Mouse (Mus musculus): Measurements from ENCODE around the gene Car4.

Gene Car4

DNA sequence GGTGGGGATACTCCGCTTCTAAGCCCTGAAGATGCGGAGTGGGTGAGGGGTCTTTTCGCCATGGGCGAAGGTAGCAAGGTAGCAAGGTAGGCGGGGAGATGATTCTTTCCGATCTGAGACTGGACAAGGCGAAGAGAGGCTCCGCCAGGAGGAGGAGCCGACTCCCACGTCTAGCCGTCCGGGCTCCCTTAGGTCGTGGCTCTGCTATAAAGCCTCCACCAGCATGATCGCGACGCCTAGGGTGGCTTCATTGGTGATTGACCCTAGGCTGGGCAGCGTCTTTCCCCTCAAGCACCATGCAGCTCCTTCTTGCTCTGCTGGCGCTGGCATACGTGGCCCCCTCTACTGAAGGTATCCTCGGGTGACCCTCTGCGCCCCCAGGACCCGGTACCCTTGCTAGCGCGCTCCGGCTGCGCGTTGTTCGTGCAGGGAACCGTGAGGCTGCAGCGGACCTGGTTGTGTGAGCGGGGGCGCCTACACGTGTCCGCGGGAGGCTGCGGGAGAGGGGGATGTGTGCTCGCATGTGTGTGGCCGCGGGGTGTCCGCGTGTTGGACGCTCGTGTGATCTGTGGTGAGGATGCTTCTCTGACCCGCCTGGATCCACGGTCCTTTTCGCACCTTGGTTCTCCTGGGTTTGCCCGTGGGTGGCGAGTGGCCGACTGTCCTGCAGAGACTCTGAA is at the start of gene Car4:
Car4 (plus strand) TSS at position 196 of the 680 bp plus-strand sequence.
- WGBS: 1% methylated on average over 49 of the region's 49 CpGs

DNA sequence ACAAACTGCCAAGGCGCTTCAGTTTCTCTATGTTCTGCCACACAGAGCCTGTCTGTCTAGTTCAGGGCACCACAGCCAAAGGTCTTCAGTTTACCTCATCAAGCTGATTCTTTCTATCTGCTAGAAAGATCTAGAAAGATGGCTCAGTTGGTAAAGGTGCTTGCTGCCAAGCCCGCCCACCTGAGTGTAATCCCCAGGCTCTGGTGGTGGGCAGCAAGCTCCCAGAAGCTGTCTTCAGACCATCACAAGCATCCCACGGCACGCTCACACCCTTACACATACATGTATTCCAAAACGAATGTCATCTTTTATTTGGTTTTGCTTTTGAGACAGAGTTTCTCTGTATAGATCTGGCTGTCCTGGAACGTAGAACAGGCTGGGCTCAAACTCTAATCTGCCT is 49.1 kb upstream of the Car4 start:
- 65% methylated on average over 6 of the region's 6 CpGs for WGBS

DNA sequence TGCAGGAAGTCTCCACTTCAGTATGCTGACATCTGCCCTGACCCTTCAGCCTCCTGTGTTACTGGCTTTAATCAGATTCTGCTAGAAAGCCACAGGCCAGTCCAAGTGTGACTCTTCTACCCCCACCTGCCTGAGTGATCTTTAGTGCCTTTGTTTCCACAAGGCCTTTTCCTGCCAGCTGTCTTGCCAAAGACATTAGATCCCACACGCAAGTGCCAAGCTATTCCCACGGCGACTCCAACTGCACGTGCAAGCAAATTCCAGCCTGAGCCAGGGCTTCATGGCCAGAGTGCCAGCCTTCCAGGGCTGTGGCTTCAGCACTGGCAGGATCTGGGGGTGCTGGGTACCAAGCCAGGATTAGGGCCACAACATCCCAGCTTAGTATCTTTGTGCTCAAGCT is 47.2 kb upstream of the Car4 start:
- 41% methylated on average over 4 of the region's 4 CpGs for WGBS

DNA sequence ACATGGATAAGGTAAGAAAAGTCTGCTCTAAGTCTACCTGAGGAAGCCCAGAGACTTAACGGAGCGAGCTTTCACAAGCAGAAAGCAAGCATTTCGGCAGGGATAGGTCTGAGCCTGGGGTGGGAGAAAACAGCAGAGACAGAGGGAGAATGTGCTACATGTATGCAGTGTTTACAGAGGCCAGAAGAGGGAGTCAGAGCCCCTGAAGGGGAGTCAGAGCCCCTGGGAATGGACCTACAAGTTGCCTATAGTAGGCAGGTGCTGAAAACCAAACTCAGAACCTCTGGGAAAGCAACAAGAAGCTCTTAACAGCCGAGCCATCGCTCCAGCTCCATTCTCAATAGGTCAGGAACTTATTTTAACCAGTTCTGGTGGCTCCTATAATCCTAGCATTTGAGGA is 42.9 kb upstream of the Car4 start:
- WGBS: 82% methylated on average over 5 of the region's 5 CpGs

DNA sequence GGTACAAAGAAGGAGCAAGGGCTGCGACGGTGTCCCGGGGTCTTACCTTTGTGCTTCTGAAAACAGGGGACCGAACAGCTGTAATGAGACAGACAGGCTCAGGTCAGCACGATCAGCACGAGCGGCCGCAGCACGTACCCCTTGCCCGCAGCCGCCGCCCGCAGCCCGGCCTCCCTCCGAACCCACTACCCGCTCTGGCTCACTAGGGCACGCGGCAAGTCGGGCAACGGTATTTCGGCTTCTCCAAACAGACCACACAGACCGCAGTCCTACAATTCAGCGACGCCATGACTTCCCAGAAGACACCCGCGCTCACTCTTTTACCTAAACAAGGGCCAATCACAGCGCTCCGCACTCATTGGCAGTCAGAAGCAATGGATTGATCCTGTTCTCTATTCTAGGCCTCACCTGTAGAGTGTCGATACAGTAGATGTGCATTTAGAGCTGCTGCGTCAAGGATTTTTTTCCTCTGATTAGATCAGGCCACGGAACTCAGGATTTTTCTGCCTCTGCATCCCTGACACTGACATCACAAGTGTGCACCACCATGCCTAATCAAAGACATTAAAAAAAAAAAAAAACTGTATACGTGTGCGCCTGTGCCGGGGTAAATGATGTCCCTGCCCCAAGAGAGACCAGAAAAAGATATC is 41.4 kb upstream of the Car4 start, which contains the start of gene Znhit3:
Znhit3 (minus strand) TSS at position 314 of the 650 bp plus-strand sequence.
- WGBS: 2% methylated on average over 34 of the region's 34 CpGs

DNA sequence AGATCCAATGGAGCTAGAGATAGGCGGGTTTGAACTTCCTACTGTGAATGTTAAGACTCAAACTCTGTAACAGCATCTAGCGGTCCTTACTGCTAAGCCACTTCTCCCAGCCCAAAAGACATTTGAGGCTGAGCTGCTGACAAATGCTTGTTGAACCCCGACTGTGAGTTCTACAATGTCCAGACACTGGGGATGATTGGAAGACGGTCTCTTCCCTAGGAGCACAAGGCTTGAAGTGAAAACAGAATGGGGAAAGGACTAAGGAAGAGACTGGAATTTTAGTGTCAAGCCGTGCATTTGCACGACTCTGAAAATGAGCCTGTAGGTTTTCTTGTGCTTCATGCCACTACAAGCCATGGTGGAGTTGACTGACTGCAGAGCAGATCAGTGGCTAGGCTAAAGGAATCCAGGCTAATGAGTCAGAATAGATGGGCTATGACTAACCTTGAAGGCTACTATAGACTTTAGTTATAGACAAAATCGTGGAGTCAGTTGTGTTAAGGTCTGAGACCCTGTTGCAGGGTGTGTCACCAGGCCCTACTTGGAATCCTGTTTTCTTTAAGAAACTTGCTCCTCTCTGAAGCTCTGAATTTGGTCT is 40.8 kb upstream of the Car4 start:
- 55% methylated on average over 7 of the region's 7 CpGs for WGBS

DNA sequence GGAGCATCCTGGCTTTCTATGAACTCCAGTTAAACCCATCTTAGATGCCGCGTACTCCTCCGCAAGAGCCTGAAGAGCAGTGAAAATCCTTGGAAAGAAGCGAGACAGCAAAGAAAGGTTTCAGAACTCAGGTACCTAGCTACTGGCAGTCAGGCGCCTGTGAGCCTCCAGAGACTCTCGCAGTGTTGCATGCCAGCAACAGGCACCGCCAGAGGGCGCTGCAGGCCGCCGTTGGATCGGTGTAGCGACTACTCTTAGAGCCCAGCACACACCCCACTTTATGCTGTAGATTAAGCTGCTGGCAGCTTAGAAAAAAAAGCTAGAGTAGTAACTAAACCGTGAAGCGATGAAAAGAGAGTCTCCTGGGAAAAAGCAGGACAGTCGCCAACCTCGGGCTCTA is 39.2 kb upstream of the Car4 start:
- 5% methylated on average over 16 of the region's 16 CpGs for WGBS

DNA sequence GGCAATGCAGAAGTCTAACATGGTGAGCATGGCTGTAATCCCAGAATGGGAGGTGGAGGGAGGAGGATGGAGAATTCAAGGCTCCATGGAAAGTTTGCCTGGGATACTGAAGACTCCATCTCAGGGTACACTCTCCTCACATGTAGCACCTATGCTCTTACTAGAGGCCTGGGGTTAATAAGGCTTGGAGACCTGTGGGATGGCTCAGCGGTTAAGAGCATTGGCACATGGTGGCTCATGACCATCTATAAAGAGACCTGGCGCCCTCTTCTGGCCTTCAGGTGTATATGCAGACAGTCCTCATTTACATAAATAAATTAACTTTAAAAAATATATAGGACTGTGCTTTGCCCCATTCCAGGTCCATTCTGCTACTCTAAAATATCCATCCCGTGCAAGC is 38.3 kb upstream of the Car4 start:
- 30% methylated on average over 3 of the region's 3 CpGs for WGBS

DNA sequence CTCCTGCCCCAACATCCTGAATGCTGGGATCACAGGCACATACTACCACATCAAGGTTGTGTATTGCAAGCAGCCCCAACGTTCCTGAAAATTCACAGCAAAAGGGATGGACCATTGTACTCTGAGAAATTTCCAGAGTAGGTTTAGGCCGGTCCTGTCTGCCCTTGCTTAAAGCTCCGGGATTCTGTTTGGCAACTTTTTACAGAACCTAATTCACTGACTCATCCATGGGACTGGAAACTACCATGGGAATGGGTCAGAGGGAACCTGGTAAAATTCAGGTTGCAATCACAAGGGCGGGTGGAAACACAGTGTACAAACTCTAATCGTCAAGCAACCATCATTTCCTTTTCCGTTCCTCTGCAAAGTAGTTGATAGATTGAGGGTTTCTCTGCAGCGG is 37.6 kb upstream of the Car4 start:
- 69% methylated on average over 7 of the region's 7 CpGs for whole genome bisulfite sequencing

DNA sequence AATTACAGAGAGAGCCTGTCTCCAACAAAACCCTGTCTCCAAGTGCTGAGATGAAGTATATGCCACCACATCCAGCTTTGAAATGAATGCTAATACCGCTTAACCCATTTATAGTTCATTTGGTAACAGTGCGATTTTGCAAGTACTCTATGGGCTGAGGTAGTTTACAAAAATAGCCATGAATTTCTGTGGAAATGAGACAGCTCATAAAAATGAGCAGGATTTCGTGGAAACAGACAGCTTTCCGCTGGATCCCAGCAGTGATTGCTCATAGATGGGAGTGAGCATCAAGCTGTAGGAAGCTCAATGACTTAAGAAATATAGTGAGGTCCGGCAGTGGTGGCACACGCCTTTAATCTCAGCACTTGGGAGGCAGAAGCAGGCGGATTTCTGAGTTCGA is 36.6 kb upstream of the Car4 start:
- WGBS: 63% methylated on average over 8 of the region's 8 CpGs

DNA sequence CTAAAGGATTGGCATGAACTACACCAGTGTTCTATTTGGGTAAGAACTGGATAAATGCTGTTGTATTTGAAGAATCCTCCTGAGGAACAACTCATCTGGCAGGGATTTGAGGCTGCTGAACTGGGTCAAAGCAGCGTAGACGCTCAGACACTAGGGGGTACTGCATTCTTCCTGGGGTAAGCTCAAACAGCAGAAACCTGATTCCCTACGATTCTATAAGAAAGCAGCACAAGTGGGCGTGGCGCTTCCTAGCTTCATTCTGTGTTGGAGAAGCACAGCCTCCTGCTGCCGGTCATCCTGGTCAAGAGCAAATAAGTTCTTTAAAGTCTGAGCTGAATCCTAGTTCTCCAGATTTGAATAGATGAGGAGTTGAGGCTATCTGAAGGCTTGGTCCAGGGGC is 25.3 kb upstream of the Car4 start:
- 23% methylated on average over 6 of the region's 6 CpGs for WGBS

DNA sequence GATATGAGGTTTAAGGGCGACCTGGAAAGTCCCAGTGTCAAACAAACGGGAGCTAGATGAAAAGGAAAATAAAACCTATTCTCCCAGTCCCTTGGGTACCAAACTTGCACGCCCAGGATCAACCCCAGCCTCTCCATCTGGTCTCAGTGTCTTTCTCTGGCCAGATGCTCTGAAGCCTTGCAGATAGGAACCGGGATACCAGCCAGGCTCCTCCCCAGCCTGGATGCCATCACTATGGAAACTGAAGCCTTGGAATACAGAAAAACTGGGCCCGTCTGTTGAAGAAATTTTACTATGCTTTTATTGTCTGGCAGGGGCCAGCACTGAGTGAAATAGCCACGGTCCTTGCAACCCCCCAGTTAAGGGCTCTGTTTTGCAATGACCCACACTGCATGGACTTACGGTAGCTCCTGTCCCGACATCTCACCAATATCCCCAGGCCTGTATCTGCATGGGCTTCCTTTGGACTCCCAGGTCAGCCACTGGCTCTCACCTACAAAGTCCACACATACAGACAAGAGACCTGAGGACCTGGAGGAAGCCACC is 18.0 kb upstream of the Car4 start:
- WGBS: 23% methylated on average over 8 of the region's 8 CpGs

DNA sequence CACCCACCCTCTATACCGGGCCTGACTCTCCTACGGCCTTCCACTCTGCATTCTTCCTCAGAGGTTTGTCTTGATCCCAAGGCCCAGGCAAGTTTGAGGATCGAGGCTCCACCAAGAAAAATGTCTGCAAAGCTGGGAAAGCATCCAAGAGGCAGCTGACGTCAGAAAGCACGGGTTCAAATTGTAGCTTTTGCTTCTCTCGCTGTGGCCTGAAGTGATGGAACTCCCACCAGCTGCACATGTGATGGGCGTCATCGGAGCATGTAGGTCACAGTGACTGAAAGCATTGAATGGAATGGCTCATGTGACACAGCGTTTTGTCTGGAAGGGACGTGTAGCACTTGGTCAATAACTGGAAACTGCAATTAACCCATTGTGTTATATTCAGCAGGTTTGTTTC is 17.4 kb upstream of the Car4 start:
- WGBS: 35% methylated on average over 10 of the region's 10 CpGs

DNA sequence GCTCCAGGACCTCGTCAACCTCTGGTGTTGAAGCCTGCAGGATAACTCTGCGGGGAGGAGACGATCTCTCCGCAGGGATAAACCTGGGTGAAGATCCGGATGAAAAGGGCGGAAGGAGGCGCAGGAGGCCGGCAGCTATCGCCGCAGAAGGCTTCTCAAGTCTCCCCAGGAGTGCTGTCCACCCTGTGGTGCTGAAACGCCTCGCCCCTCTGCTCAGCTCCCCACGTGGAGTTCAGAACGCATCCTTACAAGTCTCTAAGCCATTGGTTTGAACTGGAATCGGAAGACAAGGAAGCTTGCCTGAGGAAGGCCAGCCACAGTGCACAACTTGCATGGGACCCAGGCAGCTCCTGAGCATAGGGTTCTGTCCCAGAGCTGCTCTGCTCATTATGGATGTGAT is 13.6 kb upstream of the Car4 start:
- 35% methylated on average over 15 of the region's 15 CpGs for WGBS

DNA sequence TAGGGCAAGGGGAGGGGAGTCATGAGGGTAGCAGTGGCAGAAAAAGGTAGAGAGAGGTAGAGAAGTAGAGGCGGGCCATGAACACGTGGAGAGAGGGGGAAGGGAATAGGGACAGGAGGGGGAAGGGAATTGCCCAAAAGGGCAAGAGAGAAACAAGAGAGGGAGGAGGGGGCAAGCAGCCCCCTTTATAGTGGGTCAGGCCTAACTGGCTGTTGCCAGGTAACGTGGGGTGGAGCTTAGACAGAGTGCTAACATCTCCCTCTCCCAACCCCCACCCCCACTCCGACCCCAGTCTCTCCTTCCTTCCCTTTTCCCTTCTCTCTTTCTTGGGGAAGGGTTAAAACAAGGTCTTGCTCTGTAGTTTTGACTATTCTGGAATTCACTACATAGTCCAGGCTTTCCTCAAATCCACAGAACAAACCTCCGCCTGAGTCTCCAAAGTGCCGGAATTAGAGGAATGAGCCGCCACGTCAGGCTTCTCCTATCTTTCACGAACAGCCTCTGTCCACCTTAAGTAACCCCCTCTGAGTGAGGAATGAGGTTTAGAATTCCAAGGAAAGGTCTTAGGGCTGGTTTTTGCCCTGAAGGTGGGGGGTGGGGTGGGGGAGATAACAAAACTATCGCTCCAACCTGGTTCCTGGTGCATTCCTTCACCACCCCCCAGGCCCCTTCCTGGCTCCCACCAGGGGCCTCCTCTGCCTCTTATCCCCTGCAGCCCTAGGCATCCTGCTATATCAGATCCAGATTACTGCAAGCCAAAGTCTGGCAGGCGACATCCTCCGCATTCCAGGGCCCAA is 12.7 kb upstream of the Car4 start:
- WGBS: 48% methylated on average over 12 of the region's 12 CpGs

DNA sequence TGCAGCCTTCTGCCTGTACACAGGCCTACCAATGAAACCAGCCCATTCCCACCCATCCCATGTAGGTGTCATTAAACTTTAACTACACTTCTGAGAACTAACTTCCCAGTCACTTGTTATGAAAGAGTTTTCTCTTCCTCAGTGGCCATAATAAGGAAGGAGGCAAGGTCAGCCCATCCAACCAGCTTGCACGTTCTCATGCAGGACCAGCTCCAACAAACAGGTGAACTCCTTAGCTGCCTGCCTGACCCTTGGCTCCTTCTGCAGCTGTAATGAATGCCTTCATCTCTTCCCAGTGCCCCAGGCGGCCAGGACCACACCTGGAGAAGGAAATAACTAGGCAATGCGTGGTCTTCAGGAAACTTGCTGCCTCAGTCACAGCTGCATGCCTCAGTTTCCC is 11.7 kb upstream of the Car4 start:
- 80% methylated on average over 3 of the region's 3 CpGs for WGBS

DNA sequence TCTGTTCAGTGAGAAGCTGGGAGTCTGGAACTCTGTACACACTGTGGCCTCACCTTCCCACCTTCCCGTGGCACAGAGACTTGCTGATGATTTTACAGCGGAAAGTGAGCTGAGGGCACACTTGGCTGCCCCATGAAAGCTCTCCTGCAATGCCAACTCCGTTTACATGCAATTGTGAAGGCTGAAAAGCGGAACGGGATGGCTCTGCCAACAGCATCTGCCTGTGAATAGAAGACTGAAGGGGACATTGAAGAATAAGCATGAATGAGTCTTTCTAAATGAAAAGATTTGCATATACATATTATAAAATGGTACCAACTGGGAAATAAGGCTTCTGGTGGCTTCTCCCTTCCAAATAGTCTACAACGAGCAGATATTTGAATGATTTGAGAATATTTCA is 10.4 kb upstream of the Car4 start:
- 45% methylated on average over 6 of the region's 6 CpGs for WGBS

DNA sequence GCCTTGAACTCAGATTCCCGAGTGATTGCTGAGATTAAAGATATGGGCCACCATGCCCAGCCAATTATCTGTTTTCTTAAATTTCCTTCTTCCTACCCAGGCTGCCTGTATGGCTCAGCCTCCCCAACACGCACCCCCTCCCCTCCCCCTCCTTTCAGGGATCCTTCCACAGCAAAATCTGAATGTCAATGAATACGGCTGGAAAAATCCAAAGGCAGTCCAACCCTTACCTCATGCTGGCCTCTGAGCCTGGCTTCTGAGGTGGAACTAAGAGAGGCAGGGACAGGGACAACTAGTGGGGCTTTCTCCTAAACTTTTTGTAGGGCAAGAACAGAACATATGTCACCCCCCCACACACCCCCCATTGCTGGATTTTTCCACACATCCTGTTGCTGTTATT is 9.5 kb upstream of the Car4 start:
- 39% methylated on average over 3 of the region's 3 CpGs for WGBS

DNA sequence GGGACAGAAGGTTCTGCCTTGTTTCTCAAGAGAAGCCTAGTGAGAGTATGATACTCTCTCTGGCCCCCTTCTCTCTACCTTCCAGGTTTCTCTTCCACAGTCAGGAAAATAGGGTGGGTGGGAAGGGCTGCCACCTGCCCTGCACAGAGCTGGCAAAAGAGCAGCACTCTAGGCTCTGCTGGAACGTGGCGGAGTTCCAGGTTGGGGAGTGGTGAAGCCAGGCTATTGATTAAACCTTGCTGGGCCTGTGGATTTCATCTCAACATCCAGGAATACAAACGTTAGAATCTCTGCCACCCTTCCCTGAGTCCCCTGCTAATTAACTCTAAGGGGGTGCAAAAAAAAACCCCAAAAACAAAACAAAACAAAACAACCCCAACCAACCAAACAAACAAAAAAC is 9.1 kb upstream of the Car4 start:
- 51% methylated on average over 3 of the region's 3 CpGs for WGBS

DNA sequence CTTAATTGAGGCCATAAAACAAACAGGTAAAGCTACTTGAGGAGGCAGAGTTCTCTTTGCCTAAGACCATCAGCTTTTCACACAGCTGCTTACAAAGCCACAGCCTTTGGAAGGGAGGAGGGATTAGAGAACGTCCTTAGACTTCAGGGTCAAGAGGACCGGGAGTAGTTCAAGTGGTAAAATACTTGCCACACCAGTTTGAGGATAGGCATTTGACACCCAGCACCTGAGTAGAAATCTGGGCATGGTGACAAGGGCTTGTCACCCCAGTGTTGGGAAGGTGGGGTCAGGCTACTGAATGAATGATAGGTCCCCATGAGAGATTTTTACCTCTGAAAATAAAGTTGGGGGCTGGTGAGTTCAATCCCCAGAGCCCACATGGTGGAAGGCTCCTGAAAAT is 5.0 kb upstream of the Car4 start:
- WGBS: 70% methylated on average over 2 of the region's 2 CpGs

DNA sequence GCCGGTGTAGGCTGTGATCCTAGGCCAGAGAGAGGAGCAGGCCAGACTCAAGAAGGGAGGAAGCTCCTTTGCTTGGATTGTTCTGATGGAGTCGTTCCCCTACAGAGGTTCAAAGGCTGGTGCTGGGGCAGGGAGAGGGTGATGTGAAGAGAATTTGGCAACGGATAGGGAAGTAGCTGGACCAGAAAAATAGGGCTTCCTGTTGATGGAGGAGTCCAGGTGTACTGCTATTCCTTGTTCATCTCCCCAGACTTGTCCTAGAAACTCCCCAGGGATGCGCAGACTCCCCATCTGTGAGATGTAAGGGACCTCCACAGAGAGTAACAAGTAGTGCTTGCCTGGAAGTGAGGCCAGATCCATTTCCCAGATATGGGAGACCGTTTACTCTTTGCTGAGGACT is 1.2 kb upstream of the Car4 start:
- WGBS: 64% methylated on average over 5 of the region's 5 CpGs

DNA sequence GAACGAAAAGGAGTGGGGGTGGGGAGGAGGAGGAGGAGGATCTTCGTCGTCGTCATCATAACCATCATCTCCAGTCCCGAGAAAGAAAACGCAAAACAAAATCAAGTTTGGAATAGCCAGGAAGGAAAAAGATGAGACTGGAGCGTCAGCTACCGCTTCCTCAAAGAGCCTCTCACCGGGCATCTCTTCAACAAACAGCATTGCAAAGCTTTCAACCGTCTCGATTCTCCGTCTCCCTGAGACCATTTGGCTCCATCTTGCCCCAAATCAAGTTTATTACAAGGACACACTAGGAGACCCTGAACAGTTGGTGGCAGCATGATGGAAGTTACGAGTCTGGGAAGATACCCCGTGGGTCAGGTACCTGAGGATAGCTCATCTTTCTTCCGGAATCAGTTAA is 415 bp upstream of the Car4 start:
- 6% methylated on average over 15 of the region's 15 CpGs for WGBS

Measured in cerebral cortex, adult 2 months (tissue).